Mouse (Mus musculus) liver, embryonic 11.5 days (tissue): Measurements from ENCODE around the gene Prss41. TPM values are rescaled to one million over a fixed set of nuclear protein-coding genes. Genes with fewer than 3 reads are reported as not detected.

Experiments
- ATAC-seq: fragments of 200-750 bp; cut with Nextera tagmentation; replicated peaks from 2 replicates; pipeline ENCODE4 v1.8.0; 2017; ENCODE audit warnings: moderate number of reproducible peaks, mild to moderate bottlenecking, moderate TSS enrichment, moderate library complexity; ENCODE audit not compliant: low FRiP score
- DNase-seq: peaks from one replicate; pipeline ENCODE4 v3.0.0-alpha.2; 2017; ENCODE audit warnings: low spot score
- H3K27ac ChIP-seq: fragments of 300-500 bp; sonication (generic); 2 replicates; pipeline ENCODE4 v1.5.1; 2014; ENCODE audit warnings: mild to moderate bottlenecking, low read depth, low read length, control low read depth
- H3K27me3 ChIP-seq: fragments of 300-500 bp; sonication (generic); replicated peaks from 2 replicates; pipeline ENCODE4 v1.6.1; 2014; ENCODE audit warnings: low read length, mixed read lengths; ENCODE audit not compliant: control insufficient read depth, insufficient read depth
- H3K36me3 ChIP-seq: fragments of 300-500 bp; sonication (generic); 2 replicates; pipeline ENCODE4 v1.6.1; 2014; ENCODE audit warnings: mild to moderate bottlenecking, low read length, moderate library complexity, mixed read lengths; ENCODE audit not compliant: control insufficient read depth, insufficient read depth
- H3K4me1 ChIP-seq: fragments of 300-500 bp; sonication (generic); replicated peaks from 2 replicates; pipeline ENCODE4 v1.6.1; 2014; ENCODE audit warnings: low read length, mixed read lengths; ENCODE audit not compliant: control insufficient read depth, insufficient read depth
- H3K4me2 ChIP-seq: fragments of 300-500 bp; sonication (generic); 2 replicates; pipeline ENCODE4 v1.6.1; 2014; ENCODE audit warnings: mild to moderate bottlenecking, control low read depth, moderate library complexity
- H3K4me3 ChIP-seq: fragments of 300-500 bp; sonication (generic); 2 replicates; pipeline ENCODE4 v1.5.1; 2014; ENCODE audit warnings: low read depth, low read length, control low read depth
- H3K9ac ChIP-seq: fragments of 300-500 bp; sonication (generic); 2 replicates; pipeline ENCODE4 v1.6.1; 2014; ENCODE audit warnings: low read depth, low read length, control low read depth
- H3K9me3 ChIP-seq: fragments of 300-500 bp; sonication (generic); 2 replicates; pipeline ENCODE4 v1.6.1; 2016; ENCODE audit warnings: low read length, inconsistent platforms, mixed read lengths; ENCODE audit not compliant: control insufficient read depth
- WGBS: fragments of 180-500 bp; shearing (Covaris S2); extraction: QIAGEN DNeasy Blood & Tissue Kit; methylation state at CpG from one replicate; pipeline ENCODE4 v1.1.7; 2014; 5-methylcytosine and 5-hydroxymethylcytosine counted together
- polyA plus RNA-seq: library from polyadenylated mRNA; unstranded; fragments of >200 nt; fragmentation: Nextera tagmentation; extraction: Ambion mirVana; gene quantifications from 2 replicates; pipeline ENCODE4 v1.2.1, GENCODE M21; 2014

The Prss41 gene
- polyA plus RNA-seq, 1 experiment from 2014 or later: 1.2 TPM

GRCm38 (mm10) chr17:23836006-23836575 lies 7.9 kb downstream of the Prss41 start, which contains the start of gene Prss33:
TSS of gene Prss33 (minus strand) at chr17:23836056.
- DNase-seq: no peak

GRCm38 (mm10) chr17:23831201-23831600 lies 12.8 kb downstream of the Prss41 start:
- H3K36me3 ChIP-seq: peaks cover 2% of the 10 kb centered on the region; the same call in 1 of the 2 replicates
- peaks cover 11% of the 10 kb centered on the region; the same call in 1 of the 2 replicates for H3K27me3 ChIP-seq

More at GRCm38 (mm10) chr17:23836006-23836575, 7.9 kb downstream of the Prss41 start, which contains the start of gene Prss33:
- Histone ChIP-seq H3K27ac (no peak within 1 kb of the TSS), H3K9me3 (no peaks in the 10 kb centered on the region), H3K4me2 (no peak within 1 kb of the TSS), H3K27me3 (peaks cover 11% of the 10 kb centered on the region; the same call in 1 of the 2 replicates), H3K4me1 (no peaks in the 10 kb centered on the region), H3K36me3 (no peaks in the 10 kb centered on the region), H3K4me3 (no peak within 1 kb of the TSS), H3K9ac (no peak within 1 kb of the TSS; the same call in 1 of the 2 replicates)
- ATAC-seq: no peak
- 76% methylated on average over 8 of the region's 8 CpGs for WGBS

GRCm38 (mm10) chr17:23829064-23829619 lies 14.8 kb downstream of the Prss41 start, which contains the start of gene Elob:
TSS of gene Elob (minus strand) at chr17:23829136.
- H3K9me3 ChIP-seq: no peaks in the 10 kb centered on the region
- 1% methylated on average over 37 of the region's 42 CpGs for whole genome bisulfite sequencing
- H3K9ac ChIP-seq: peak within 1 kb of the TSS; percentile 81
- peak within 1 kb of the TSS; percentile 84 for H3K4me3 ChIP-seq
- DNase-seq (peak; percentile 89), ATAC-seq (peak; percentile 94)
- peaks cover 17% of the 10 kb centered on the region for H3K36me3 ChIP-seq
- peaks cover 9% of the 10 kb centered on the region for H3K4me1 ChIP-seq
- H3K27me3 ChIP-seq: peaks cover 8% of the 10 kb centered on the region; the same call in 1 of the 2 replicates
- peak within 1 kb of the TSS; percentile 88 for H3K27ac ChIP-seq
- H3K4me2 ChIP-seq: peak within 1 kb of the TSS; percentile 95

More at GRCm38 (mm10) chr17:23831201-23831600, 12.8 kb downstream of the Prss41 start:
- Histone ChIP-seq H3K4me2 (no peak overlapping the region), H3K9me3 (no peaks in the 10 kb centered on the region), H3K4me3 (no peak overlapping the region), H3K4me1 (peaks cover 9% of the 10 kb centered on the region), H3K27ac (no peak overlapping the region), H3K9ac (no peak overlapping the region)
- DNase-seq (no peak), ATAC-seq (no peak)
- 92% methylated on average over 1 of the region's 1 CpGs for WGBS

- H3K9me3 ChIP-seq: no peaks in the 10 kb centered on the region
- H3K36me3 ChIP-seq: peaks cover 24% of the 10 kb centered on the region
- peak overlapping the region; percentile 95 for H3K4me2 ChIP-seq
- H3K27me3 ChIP-seq: peaks cover 6% of the 10 kb centered on the region; the same call in 1 of the 2 replicates
- peaks cover 9% of the 10 kb centered on the region for H3K4me1 ChIP-seq
- peak overlapping the region; percentile 84 for H3K4me3 ChIP-seq
- under 1% methylated on average over 47 of the region's 47 CpGs for WGBS
- ATAC-seq: peak; percentile 61
- DNase-seq: no peak
- peak overlapping the region; percentile 72 for H3K27ac ChIP-seq
- H3K9ac ChIP-seq: peak overlapping the region; percentile 81
Measured at GRCm38 (mm10) chr17:23828271-23829001, 15.5 kb downstream of the Prss41 start.

GRCm38 (mm10) chr17:23825591-23825990 lies 18.4 kb downstream of the Prss41 start:
- H3K27me3 ChIP-seq: no peaks in the 10 kb centered on the region
- no peak overlapping the region for H3K4me3 ChIP-seq
- no peaks in the 10 kb centered on the region for H3K9me3 ChIP-seq
- peaks cover 9% of the 10 kb centered on the region for H3K4me1 ChIP-seq
- no peak overlapping the region for H3K9ac ChIP-seq
- ATAC-seq (no peak), DNase-seq (no peak)
- peaks cover 50% of the 10 kb centered on the region for H3K36me3 ChIP-seq
- WGBS: 83% methylated on average over 4 of the region's 4 CpGs
- H3K4me2 ChIP-seq: no peak overlapping the region
- H3K27ac ChIP-seq: no peak overlapping the region

GRCm38 (mm10) chr17:23823614-23824013 lies 20.4 kb downstream of the Prss41 start:
- Histone ChIP-seq H3K27me3 (no peaks in the 10 kb centered on the region), H3K27ac (no peak overlapping the region), H3K4me2 (no peak overlapping the region), H3K9ac (no peak overlapping the region), H3K4me1 (peaks cover 6% of the 10 kb centered on the region), H3K4me3 (no peak overlapping the region), H3K36me3 (peaks cover 70% of the 10 kb centered on the region), H3K9me3 (peaks cover 12% of the 10 kb centered on the region; the same call in 1 of the 2 replicates)
- 91% methylated on average over 12 of the region's 12 CpGs for WGBS
- no peak for DNase-seq
- ATAC-seq: no peak

GRCm38 (mm10) chr17:23823018-23823417 lies 21.0 kb downstream of the Prss41 start:
- no peak overlapping the region for H3K9ac ChIP-seq
- H3K4me3 ChIP-seq: no peak overlapping the region
- H3K36me3 ChIP-seq: peaks cover 76% of the 10 kb centered on the region
- peaks cover 6% of the 10 kb centered on the region for H3K4me1 ChIP-seq
- 87% methylated on average over 16 of the region's 16 CpGs for WGBS
- H3K9me3 ChIP-seq: peaks cover 18% of the 10 kb centered on the region; the same call in 1 of the 2 replicates
- DNase-seq (no peak), ATAC-seq (no peak)
- no peak overlapping the region for H3K27ac ChIP-seq
- no peak overlapping the region for H3K4me2 ChIP-seq
- H3K27me3 ChIP-seq: no peaks in the 10 kb centered on the region

GRCm38 (mm10) chr17:23822094-23822493 lies 21.9 kb downstream of the Prss41 start:
- H3K4me2 ChIP-seq: no peak overlapping the region
- peaks cover 85% of the 10 kb centered on the region for H3K36me3 ChIP-seq
- no peak overlapping the region for H3K9ac ChIP-seq
- DNase-seq (no peak), ATAC-seq (no peak)
- 72% methylated on average over 6 of the region's 6 CpGs for WGBS
- H3K4me1 ChIP-seq: no peaks in the 10 kb centered on the region; the same call in 1 of the 2 replicates
- no peak overlapping the region for H3K4me3 ChIP-seq
- no peaks in the 10 kb centered on the region for H3K27me3 ChIP-seq
- H3K9me3 ChIP-seq: peaks cover 24% of the 10 kb centered on the region
- H3K27ac ChIP-seq: no peak overlapping the region
